Mouse (Mus musculus): ENCODE data around the gene Dtl.

Gene Dtl

DNA sequence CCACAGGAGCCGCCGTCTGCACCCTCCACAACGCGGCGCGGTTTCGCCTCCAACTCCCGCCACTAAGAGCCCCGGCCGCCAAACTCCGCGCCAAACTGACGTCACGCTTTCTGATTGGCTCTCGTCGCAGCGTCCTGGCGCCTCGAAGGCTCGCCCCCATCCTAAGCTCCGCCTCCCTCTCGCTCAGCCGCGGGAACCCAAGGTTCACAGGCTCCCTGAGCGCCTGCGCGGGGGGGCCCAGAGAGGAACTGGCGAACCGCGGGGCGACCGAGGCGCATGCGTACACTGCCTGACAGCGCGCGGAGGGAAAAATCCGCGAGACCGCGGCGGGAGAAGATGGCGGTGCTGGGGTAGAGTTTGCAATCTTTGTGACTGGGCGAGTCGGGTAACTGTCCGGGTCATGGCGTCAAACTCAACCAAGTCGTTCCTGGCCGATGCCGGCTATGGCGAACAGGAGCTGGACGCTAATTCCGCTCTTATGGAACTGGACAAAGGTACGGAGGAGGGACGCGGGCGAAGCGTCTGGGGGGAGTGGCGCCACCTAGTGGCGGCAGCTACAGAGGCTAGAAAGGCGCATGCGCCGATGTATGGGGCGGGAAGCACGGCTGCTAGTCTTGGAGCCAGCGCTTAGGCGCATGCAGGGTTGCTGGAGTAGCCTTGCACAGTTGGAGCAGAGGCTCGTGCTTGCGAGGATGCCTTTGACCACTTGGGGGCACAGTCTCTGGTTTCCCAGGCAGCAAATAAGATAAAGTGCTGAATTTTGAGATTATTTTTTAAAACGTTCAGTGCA lies at the start of gene Dtl, which contains the start of gene Ints7:
Gene Dtl, minus strand, starts transcription at position 87 of the 790 bp plus-strand sequence.
Gene Ints7, plus strand, starts transcription at position 179 of the 790 bp plus-strand sequence.
- DNase-seq (ENCODE audit: low read depth in 2 of 2, low spot score in 2 of 2): peak; percentile 99

DNA sequence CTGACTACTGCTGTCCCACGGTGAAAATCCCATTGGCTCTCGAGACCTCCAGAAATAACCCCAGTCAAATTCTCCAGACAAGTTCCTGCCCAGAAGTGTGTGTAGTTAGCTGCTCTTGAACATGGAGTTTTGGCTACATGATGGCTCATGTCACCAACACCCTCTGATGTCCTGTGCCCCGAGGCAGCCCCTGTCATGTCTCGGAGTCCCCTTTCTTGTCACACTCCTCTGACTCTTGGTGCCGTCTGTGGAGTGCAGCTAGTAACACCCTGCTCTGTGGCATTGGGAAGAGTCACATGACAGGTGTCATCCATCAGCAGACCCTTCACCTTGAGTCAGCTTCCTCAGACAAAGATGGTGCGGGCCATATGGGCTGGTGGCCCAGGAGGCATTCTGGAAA lies 49.7 kb upstream of the Dtl start:
- DNase-seq (ENCODE audit: low read depth in 2 of 2, low spot score in 2 of 2): no peak

DNA sequence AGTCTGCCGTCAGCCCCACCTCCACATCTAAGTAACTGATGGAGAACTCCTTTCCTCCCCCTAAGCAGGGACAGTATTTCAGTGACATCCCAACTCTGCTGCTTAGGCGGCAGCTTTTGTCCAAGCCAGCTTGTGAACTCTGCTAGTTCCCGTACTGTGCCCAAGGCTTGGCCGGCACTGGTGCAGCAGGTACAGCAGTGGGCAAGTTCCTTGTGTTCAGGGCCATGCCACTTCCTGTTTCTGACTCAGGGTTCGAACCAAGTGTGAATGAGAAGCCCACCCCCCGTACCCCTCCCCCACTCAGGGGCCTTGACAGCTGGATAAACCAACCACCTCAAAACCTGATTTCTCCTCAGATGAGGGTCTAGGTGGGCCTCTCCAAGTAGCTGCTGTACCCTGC lies 49.1 kb upstream of the Dtl start:
- no peak for DNase-seq (ENCODE audit: low read depth in 2 of 2, low spot score in 2 of 2)

DNA sequence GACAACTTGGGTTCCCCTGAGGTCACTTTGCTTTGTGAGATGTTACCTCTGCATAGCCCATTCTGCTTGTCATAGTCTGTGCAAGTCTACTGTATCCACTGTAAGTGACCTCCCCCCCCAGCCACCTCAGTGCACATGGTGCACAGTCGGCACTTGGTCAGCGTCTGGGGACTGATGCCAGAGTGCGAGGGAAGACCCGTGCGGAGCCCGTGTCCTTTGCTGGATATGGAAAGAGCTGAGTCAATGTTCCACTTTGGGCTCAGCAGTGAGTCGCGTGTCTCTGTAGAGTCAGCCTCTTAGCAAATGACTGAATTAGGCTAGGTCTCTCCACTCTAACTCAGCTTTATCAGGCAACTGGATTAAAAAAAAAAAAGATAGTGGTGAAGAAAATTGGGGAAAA lies 47.5 kb upstream of the Dtl start:
- no peak for DNase-seq (ENCODE audit: low read depth in 2 of 2, low spot score in 2 of 2)

DNA sequence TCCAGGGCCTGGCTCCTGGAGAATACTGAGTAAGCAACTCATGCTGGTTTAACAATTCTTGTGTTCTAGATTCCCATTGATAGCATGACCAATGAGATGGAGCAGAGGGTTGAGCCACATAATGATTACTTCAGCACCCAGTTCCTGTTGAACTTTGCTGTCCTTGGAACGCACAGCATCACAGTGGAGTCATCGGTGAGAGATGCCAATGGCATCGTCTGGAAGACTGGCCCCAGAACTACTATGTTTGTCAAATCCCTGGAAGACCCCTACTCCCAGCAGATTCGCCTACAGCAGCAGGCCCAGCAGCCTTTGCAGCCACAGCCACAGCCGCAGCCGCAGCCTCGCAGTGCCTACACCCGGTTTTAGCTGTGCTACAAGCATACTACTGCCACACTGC lies 45.8 kb upstream of the Dtl start:
- no peak for DNase-seq (ENCODE audit: low read depth in 2 of 2, low spot score in 2 of 2)

DNA sequence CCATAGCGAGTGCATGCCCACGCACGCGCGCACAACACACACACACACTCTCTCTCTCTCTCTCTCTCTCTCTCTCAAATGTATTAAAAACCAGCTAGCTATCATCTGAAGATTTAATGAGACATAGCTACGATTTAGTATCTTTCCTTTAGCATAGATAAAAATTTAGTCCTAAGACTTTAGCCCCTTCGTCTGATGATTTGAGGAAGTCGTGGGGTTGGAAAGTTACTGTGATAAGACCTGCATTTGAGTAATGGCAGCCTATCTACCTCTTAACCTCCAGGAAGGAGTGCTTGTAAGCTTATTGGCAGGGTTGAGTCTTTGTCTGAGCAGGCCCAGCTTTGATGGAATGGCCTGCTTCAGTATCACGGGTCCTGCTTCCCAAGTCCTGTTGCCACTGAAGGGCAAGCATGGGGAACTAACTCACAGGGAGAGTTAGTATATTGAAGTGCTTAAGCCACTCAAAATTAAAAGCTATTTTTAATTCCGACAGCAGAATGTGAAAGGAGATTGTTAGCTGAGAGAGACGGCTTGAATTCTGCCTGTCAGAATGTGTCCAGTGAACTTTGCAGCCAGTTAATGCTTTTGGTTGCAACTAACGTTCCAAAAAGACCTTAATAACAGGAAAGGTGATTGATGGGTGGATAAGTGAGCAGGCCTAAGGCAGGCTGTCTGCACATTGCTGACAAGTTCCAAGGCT lies 42.9 kb upstream of the Dtl start:
- no peak for DNase-seq (ENCODE audit: low read depth in 2 of 2, low spot score in 2 of 2)

DNA sequence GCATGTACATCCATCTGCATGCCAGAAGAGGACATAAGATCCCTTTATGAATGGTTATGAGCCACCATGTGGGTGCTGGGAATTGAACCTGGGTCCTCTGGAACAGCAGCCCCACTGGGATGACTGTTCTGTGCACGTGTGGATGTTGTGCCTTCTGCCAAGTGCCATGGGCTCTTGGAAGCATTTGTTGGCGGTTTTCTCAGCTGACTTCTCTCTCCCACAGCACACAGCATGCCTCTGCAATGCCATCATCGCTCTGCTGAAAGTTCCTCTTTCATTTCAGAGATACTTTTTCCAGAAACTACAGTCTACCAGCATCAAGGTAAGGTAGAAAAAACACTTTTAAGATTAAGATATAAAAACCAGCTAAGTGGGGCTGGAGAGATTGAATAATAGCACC lies 42.2 kb upstream of the Dtl start:
- DNase-seq (ENCODE audit: low read depth in 2 of 2, low spot score in 2 of 2): no peak

DNA sequence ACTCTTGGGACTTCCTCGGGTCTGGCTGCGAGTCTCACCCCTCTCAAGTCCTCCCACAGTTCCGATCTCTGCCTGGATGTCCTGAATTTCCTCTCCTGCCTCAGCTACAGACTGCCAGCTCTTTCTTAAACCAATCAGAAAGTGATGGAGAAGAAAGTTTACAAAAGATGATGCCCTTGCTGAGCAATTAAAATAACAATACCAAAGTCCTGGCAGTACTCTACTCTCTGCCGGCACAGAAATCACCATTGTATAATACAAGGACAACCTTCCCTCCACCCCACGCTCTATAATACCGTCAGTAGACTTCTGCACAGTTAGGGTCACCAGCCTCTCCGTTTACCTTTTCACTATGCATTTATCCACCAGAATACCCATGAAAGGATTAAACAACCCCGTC lies 40.9 kb upstream of the Dtl start:
- DNase-seq (ENCODE audit: low read depth in 2 of 2, low spot score in 2 of 2): no peak

DNA sequence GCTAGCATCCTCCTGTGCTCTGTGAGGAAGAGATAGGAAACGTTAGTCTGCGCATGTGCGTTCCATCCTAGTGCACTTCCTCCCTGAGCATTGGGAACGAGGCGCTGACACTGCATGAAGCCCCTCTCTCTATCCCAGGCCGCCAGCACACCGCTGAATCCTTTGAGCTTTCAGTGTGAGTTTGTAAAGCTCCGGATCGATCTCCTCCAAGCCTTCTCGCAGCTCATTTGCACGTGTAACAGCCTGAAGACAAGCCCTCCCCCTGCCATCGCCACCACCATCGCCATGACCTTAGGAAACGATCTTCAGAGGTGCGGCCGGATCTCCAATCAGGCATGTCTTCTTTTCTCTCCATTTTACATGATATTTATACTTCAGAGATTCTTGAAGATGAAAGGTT lies 37.5 kb upstream of the Dtl start:
- no peak for DNase-seq (ENCODE audit: low read depth in 2 of 2, low spot score in 2 of 2)

DNA sequence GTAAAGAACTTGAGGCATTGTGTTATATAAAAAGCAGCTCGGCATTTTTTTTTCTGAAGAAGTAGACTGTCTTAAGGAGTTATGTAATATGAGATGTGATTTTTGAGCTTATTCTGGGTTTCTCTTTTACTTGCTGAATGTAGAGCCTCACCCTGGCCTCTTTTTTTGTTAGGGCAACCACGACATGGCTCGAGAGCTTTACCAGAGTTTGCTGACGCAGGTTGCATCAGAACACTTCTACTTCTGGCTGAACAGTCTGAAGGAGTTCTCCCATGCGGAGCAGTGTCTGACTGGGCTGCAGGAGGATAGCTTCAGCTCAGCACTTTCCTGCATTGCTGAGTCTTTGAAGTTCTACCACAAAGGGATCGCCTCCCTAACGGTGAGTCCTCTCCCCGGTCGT lies 36.3 kb upstream of the Dtl start:
- no peak for DNase-seq (ENCODE audit: low read depth in 2 of 2, low spot score in 2 of 2)

DNA sequence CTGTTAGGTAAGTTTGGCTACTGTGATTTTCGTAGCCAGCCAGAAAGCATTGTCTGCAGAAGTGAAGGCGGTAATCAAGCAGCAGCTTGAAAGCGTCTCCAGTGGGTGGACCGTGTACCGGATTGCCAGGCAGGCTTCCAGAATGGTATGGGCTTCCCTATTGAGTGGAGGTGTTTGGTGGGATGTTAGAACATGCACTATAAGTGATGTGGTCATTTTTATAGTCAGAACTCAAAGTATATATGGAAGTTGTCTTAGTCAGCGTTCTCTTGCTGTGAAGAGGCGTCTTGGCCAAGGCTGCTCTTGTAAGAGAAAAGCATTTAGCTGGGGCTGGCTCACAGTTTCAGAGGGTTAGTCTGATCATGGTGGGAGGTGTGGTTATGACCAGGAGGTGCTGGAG lies 35.0 kb upstream of the Dtl start:
- DNase-seq (ENCODE audit: low read depth in 2 of 2, low spot score in 2 of 2): no peak

DNA sequence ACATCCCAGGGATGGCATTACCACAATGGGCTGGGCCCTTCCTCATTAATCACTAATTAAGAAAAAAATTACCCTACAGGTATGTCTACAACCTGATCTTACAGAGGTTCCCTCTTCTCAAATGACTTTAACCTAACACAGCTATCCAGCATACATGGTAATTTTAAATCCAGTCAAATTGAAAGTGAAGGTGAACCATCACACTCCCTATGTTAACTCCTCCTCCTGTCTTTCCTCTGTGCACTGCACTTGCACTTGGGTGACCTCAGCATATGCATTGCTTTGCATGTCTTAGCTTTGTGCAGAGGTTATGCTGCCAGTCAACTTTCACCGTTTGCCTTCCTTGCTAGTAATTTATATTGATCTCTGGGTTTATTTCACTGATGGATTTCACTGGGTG lies 34.2 kb upstream of the Dtl start:
- no peak for DNase-seq (ENCODE audit: low read depth in 2 of 2, low spot score in 2 of 2)

DNA sequence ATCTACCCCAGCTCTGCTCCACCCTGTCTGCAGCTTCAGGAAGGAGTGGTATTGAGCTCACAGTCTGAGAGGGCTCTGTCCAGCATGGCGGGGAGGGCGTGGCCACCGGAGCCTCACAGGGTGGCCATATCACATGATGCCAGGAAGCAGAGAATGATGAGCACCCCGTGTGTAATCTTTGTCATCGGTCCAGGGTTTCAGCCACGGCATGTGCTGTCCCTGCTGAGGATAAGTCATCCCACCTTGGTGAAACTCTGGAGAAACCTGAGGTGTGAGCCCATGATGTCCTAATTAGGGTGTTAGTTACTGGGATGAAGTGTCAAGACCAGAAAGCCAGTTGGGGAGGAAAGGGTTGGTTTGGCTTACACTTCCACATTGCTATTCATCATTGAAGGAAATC lies 33.7 kb upstream of the Dtl start:
- DNase-seq (ENCODE audit: low read depth in 2 of 2, low spot score in 2 of 2): no peak

DNA sequence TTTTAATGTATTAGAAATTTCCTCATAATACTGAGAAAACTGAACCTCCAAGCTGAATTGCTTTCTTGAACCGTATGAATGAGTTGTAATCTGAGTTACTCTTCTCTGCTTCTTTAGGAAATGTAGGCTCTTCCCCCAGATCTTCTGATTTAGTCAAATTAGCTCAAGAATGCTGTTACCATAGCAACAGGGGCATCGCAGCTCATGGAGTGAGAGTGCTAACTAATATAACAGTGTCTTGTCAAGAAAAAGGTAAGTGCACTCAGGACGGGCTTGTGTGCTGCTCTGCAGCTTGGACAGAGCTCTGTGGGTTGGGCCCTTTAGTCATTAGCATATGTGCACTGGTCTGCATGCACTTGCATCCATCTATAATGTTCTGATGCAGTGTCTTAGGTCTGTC lies 29.3 kb upstream of the Dtl start:
- no peak for DNase-seq (ENCODE audit: low read depth in 2 of 2, low spot score in 2 of 2)

DNA sequence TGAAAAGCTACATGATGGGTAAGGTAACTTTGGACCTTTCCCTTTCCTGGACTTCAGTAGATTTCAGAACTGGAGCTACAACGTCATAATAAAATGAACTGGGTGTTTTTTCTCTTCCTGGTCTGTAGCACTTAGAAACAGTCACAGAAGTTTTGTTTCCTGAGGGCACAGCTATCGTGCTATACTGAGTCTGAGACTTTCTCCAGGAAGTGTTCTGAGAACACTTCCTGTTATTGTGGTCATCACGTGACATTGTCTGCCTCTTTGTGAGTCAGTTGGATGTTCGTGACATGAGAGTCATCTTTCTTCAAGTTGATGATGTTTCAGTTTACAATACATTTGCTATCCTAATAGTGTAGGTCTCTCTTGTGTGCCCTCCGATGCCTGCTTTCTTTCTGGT lies 23.9 kb upstream of the Dtl start:
- DNase-seq (ENCODE audit: low read depth in 2 of 2, low spot score in 2 of 2): peak; percentile 43 to 63

DNA sequence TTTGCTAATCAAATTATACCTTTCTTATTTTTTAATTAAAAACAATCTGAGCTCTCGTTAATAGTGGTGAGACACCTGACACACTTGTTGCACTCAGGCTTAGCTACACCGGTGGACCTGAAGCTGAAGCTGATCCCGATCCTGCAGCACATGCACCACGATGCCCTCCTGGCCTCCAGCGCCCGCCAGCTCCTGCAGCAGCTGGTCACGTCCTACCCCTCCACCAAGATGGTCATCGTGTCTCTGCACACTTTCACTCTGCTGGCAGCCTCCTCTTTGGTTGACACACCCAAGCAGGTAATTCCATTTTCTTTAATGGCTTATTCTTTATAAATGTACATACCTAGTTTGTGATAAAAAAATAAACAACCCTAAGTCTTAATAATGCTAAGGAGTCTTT lies 20.7 kb upstream of the Dtl start:
- no peak for DNase-seq (ENCODE audit: low read depth in 2 of 2, low spot score in 2 of 2)

DNA sequence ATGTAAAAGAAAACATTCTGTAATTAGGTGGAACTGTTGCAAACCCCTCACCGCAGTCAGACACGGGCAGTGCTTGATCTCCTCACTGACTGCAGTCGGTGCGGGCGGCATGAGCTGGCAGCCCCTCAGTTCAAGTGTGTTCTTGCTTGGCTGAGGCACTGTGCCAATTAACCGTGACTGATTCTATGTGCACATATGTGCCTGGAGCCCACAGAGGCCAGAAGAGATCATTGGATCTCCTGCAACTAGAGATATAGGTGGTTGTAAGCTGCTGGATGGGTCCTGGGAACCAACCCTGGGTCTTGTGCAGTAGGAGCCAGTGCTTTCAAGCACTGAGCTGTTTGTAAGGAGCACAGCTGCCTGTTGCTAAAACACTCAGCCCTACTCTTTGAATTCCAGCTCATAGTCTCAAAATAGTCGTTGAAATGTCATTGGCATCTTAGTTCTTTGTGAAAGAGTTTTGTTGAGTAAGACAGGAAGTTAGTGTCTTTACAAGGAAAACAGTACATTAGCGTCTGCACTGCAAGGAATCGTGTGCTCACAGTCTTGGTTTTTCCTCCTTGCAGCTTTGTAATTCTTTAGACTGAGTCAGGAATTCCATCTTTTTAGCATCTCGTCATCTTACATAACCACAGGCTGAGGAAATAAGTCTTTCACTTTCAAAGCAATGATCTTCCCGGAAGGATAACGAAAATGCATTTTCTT lies 16.8 kb upstream of the Dtl start:
- DNase-seq (ENCODE audit: low read depth in 2 of 2, low spot score in 2 of 2): no peak

DNA sequence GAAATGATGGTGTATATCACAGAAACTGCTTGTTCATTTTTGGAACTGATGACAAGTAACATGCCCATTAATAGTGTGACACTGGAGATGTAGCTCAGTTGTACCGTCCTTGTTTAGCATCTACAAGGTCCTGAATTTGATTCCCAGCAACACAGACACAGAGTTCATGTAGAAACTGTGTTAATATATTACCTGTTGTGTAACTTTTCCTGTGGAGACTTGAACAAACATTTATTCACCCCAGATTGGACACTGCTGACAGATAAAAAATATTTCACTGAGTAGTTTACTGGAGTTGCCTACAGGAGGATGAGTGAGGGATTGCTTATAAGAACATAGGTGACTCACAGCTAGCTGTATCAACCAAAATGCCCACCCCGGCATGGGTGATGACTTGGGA lies 13.4 kb upstream of the Dtl start:
- no peak for DNase-seq (ENCODE audit: low read depth in 2 of 2, low spot score in 2 of 2)

DNA sequence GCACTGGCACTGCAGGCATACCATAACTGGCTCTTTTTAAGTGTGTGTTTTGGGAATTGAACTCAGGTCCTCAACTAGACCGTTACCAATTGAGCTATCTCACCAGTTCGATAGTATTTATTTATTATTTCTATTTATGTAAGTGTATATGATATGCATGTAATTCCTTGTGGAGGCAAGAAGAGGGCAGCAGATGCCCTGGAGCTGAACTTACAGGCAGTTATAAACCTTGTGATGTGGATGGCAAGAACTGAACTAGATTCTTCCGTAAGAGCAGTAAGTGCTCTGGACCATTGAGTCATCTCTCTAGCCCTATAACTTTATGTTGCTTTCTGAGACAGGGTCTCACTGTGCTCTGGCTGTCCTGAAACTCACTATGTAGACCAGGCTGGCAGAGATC lies 11.7 kb upstream of the Dtl start:
- DNase-seq (ENCODE audit: low read depth in 2 of 2, low spot score in 2 of 2): no peak

DNA sequence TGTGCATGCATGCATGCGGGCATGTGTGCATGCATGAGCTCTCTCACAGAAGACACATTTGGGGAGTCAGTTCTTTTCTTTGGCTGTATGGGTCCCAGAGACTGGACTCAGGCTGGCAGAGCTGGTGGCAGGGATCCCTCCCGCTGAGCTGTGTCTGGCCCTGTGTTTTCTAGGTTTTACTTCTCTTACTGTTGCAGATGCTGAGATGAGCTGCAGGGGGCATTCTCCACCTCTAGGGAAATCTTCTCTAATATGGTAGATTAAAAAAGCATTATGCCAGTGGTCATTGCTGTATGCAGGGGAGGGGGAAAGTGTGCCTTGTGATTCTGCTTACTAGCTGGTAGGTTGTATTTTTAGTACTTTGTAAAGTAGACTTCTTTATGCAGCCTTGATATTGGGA lies 10.4 kb upstream of the Dtl start:
- DNase-seq (ENCODE audit: low read depth in 2 of 2, low spot score in 2 of 2): no peak

DNA sequence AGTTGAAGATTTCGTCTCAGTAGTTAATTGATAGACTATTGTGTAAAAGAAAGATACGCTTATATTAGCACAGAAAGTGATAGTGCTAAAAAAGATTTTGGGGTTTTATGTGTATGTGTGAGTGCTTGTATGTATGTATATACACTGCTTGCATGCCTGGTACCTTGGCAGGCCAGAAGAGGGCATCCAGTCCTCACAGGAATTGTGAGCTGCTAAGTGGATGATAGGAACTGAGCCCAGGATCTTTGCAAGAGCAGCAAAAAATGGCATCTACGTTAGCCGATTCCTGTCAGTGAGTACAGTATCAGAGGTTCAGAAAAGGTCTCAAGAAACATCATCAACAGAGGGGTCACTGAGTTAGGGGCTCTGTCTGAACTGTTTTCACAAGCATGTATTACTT lies 9.1 kb upstream of the Dtl start:
- no peak for DNase-seq (ENCODE audit: low read depth in 2 of 2, low spot score in 2 of 2)

DNA sequence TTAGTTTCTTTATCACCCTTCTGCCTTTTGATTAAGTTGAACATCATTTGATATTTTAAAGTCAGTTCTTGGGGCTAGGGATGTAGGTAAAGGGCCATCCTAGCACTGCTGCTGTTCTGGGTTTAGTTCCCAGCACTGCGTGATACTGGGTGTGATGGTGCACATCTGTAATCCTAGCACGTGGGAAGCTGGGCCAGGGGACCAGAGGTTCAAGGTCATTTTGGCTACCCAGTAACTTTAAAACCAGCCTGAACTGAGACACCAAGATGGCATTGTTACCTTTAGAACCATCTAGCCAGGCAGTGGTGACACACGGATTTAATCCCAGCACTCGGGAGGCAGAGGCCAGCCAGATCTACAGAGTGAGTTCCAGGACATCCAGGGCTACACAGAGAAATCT lies 8.5 kb upstream of the Dtl start:
- no peak for DNase-seq (ENCODE audit: low read depth in 2 of 2, low spot score in 2 of 2)
